Mouse (Mus musculus) bone marrow, adult 2 months (tissue): ENCODE measurements around the gene Dnajc11.

Source experiments
- CTCF ChIP-seq: fragments of 200-500 bp; IDR thresholded peaks from 2 replicates; pipeline ENCODE4 v1.5.1; 2011; ENCODE audit warnings: low read length, control low read depth; ENCODE audit not compliant: control insufficient read depth, insufficient read depth
- POLR2A ChIP-seq: fragments of 200-500 bp; IDR thresholded peaks from 2 replicates; pipeline ENCODE4 v1.6.1; 2011; ENCODE audit warnings: low read depth, mild to moderate bottlenecking, control low read depth, low read length, borderline replicate concordance; ENCODE audit not compliant: control insufficient read depth

DNA sequence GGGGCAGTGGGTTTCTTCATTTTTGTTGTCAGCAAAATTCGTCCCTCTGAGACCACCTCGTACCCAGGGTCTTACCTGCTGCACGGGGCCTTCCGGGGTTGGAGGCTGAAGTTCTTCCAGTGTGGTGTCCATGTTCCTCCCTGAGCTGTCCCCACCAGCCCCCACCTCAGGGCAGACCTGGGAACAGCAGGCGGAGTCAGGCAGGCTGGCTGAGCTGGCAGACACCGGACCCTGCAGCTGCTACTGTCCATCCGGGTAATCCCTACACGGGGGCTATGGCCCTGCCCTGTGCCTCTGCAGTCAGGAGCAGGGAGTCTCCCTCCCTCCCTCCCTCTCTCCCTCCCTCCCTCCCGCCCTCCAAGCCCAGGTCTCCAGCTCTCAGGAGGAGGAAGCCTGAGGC, 50.1 kb downstream of the Dnajc11 start:
- no peak for TF ChIP-seq CTCF
- no peak for TF ChIP-seq POLR2A
